Mouse (Mus musculus) T-cell, adult 2 months (primary cell): ENCODE measurements at regions not wholly inside any gene's neighbourhood (a gene's known extent, or its start where the extent isn't known, plus 50 kb on each side); places are given as distances from the start of the nearest gene placed in this dataset.

ENCODE experiments used
- DNase-seq: peaks from one replicate; pipeline ENCODE4 v3.0.0; 2022; ENCODE audit warnings: low spot score

GRCm38 (mm10) chr8:126681948-126682651, 88.3 kb upstream of the Irf2bp2 start:
- DNase-seq, result no peak

- no peak for DNase-seq
Observed at GRCm38 (mm10) chr8:126678004-126678751, 84.4 kb upstream of the Irf2bp2 start.

GRCm38 (mm10) chr8:126675153-126675552, 81.4 kb upstream of the Irf2bp2 start:
- no peak for DNase-seq

GRCm38 (mm10) chr8:126673038-126673740, 79.4 kb upstream of the Irf2bp2 start:
- peak; percentile 37 for DNase-seq

- no peak for DNase-seq
Observed at GRCm38 (mm10) chr8:126671594-126671993, 77.8 kb upstream of the Irf2bp2 start.

GRCm38 (mm10) chr8:126669919-126670318, 76.1 kb upstream of the Irf2bp2 start:
- no peak for DNase-seq

GRCm38 (mm10) chr8:126669154-126669553, 75.4 kb upstream of the Irf2bp2 start:
- no peak for DNase-seq

GRCm38 (mm10) chr8:126668657-126669025, 74.9 kb upstream of the Irf2bp2 start:
- no peak for DNase-seq

GRCm38 (mm10) chr8:126667721-126668656, 74.2 kb upstream of the Irf2bp2 start:
- DNase-seq, result no peak

- no peak for DNase-seq
Observed at GRCm38 (mm10) chr8:126667086-126667720, 73.4 kb upstream of the Irf2bp2 start.

- peak; percentile 92 for DNase-seq
Observed at GRCm38 (mm10) chr8:126666327-126667085, 72.7 kb upstream of the Irf2bp2 start.

GRCm38 (mm10) chr8:126665581-126666241, 71.9 kb upstream of the Irf2bp2 start:
- DNase-seq, result no peak

- no peak for DNase-seq
Observed at GRCm38 (mm10) chr8:126664891-126665290, 71.1 kb upstream of the Irf2bp2 start.

- peak; percentile 91 for DNase-seq
Observed at GRCm38 (mm10) chr8:126662797-126663784, 69.3 kb upstream of the Irf2bp2 start.

- DNase-seq, result no peak
Observed at GRCm38 (mm10) chr8:126662151-126662550, 68.4 kb upstream of the Irf2bp2 start.

GRCm38 (mm10) chr8:126661511-126662142, 67.8 kb upstream of the Irf2bp2 start:
- no peak for DNase-seq

GRCm38 (mm10) chr8:126660658-126661316, 67.0 kb upstream of the Irf2bp2 start:
- no peak for DNase-seq
